Mouse (Mus musculus): ENCODE measurements around the gene Spry2.

- TF ChIP-seq CTCF (conservative IDR thresholded peaks at IDR 0.05 in 1 of 2, IDR thresholded peaks at IDR 0.05 in 1 of 2; ENCODE audit: low read depth in 2 of 2, low read length in 2 of 2) (no peak), POLR2A (IDR thresholded peaks at IDR 0.05; ENCODE audit: low read depth, low read length) (no peak), CHD2 (IDR thresholded peaks at IDR 0.05; ENCODE audit: low read length) (no peak), PAX5 (IDR thresholded peaks at IDR 0.05; ENCODE audit: low read length) (no peak), ZC3H11A (IDR thresholded peaks at IDR 0.05; ENCODE audit: low read depth, low read length) (no peak), USF2 (conservative IDR thresholded peaks at IDR 0.05; ENCODE audit: low read depth, low read length) (no peak), BHLHE40 (IDR thresholded peaks at IDR 0.05; ENCODE audit: low read depth, low read length) (no peak), SIN3A (IDR thresholded peaks at IDR 0.05; ENCODE audit: low read length) (no peak), MXI1 (IDR thresholded peaks at IDR 0.05; ENCODE audit: low read depth, low read length) (no peak)
These were observed 37.7 kb downstream of the Spry2 start for GRCm38 (mm10) chr14:105858935-105859334.

Measured in CH12.LX (cell line).